ENCODE assay signal across 13 mouse cellular contexts in genomic region chr14:30674947-30675346, GRCm38 (mm10). TPM values are rescaled to one million over a fixed set of nuclear protein-coding genes. Genes with fewer than 3 reads are reported as not detected.
DNase-seq lines count a peak whose midpoint lies in the region; ATAC-seq and TF ChIP-seq lines count a peak whose summit lies in the region.
"Had no signal": no experiment of that assay in that cellular context is flagged by ENCODE, and none has a peak within 500 bp of the region (broad histone marks: within the 10 kb centered on the region; RNA-seq: fewer than 3 reads in every experiment).

No protein-coding gene starts in this region.

- H3K9me3 ChIP-seq in kidney, embryonic 16.5 days (ENCODE audit: low read length): no peaks in the 10 kb centered on the region
- H3K9me3 ChIP-seq in hindbrain, embryonic 12.5 days (replicated peaks): no peaks in the 10 kb centered on the region
- H3K9me3 ChIP-seq: forebrain, embryonic 10.5 days had no signal

- no peak overlapping the region for H3K4me2 ChIP-seq in kidney, embryonic 16.5 days (replicated peaks; ENCODE audit: low read depth, low read length)
- no peak overlapping the region for H3K4me2 ChIP-seq in hindbrain, embryonic 12.5 days (replicated peaks)

- WGBS in kidney, embryonic 16.5 days: 78% methylated on average over 6 of the region's 6 CpGs
- 79% methylated on average over 6 of the region's 6 CpGs for WGBS in hindbrain, embryonic 12.5 days

- no peak overlapping the region for H3K9ac ChIP-seq in kidney, embryonic 16.5 days (replicated peaks; ENCODE audit: low read length)
- no peak overlapping the region for H3K9ac ChIP-seq in hindbrain, embryonic 12.5 days

- H3K4me3 ChIP-seq in gastrocnemius, adult 2 months: no peak overlapping the region
- H3K4me3 ChIP-seq in kidney, embryonic 16.5 days (ENCODE audit: low read length): no peak overlapping the region
- no peak overlapping the region for H3K4me3 ChIP-seq in hindbrain, embryonic 12.5 days
- H3K4me3 ChIP-seq: forebrain, embryonic 10.5 days had no signal

- H3K36me3 ChIP-seq in kidney, embryonic 16.5 days (ENCODE audit: insufficient read depth, low read length): peaks cover 35% of the 10 kb centered on the region
- H3K36me3 ChIP-seq in hindbrain, embryonic 12.5 days: peaks cover 52% of the 10 kb centered on the region

- H3K4me1 ChIP-seq in kidney, embryonic 16.5 days (ENCODE audit: insufficient read depth, low read length): no peaks in the 10 kb centered on the region
- H3K4me1 ChIP-seq in hindbrain, embryonic 12.5 days: no peaks in the 10 kb centered on the region
- H3K4me1 ChIP-seq: forebrain, embryonic 10.5 days had no signal

- DNase-seq in gastrocnemius, adult 2 months: peak; percentile 10
- no peak for DNase-seq in gastrocnemius, postnatal 14 days
- peak; percentile 57 for DNase-seq in lung, postnatal 14 days
- DNase-seq in thymus, postnatal 25 days: peak; percentile 60
- DNase-seq in gastrocnemius, adult 18-20 months (ENCODE audit: low spot score): no peak
- DNase-seq: kidney, postnatal 36 days; right cerebral cortex, adult 18-20 months had no signal

- ATAC-seq in inflammation-experienced regulatory T-cells, adult 6 months: peak; percentile 83
- no peak for ATAC-seq in kidney, embryonic 16.5 days (ENCODE audit: low FRiP score, low TSS enrichment)
- no peak for ATAC-seq in hindbrain, embryonic 12.5 days (ENCODE audit: low FRiP score)
- ATAC-seq: hindbrain, embryonic 16.5 days had no signal

- intact Hi-C loops in gastrocnemius, adult 2 months (cut with DNase I): no loop called here
- intact Hi-C loops in gastrocnemius, postnatal 14 days (cut with DNase I; ENCODE audit: low total_unique reads): no loop called here

- no peaks in the 10 kb centered on the region for H3K27me3 ChIP-seq in kidney, embryonic 16.5 days (ENCODE audit: insufficient read depth, low read length)
- H3K27me3 ChIP-seq in hindbrain, embryonic 12.5 days: no peaks in the 10 kb centered on the region

- TF ChIP-seq CTCF in gastrocnemius, adult 2 months (IDR thresholded peaks at IDR 0.05): no peak

- no peak overlapping the region for H3K27ac ChIP-seq in gastrocnemius, adult 2 months
- no peak overlapping the region for H3K27ac ChIP-seq in kidney, embryonic 16.5 days (ENCODE audit: low read length)
- no peak overlapping the region for H3K27ac ChIP-seq in hindbrain, embryonic 12.5 days
- H3K27ac ChIP-seq: forebrain, embryonic 10.5 days; macrophage had no signal

RNA-seq across cellular contexts. Expression of gene Rft1, which starts 20.8 kb away (rescaled TPM):
- total RNA-seq in gastrocnemius, adult 2 months (2021): 1 to 10 TPM; 4.9 to 5.5 TPM
- total RNA-seq in gastrocnemius, postnatal 14 days (2021): 1 to 10 TPM; 5.5 to 6.7 TPM
- 10 to 100 TPM; 10.9 to 17.1 (median 15.5) TPM for polyA plus RNA-seq in inflammation-experienced regulatory T-cells, adult 6 months (2017; shearing (Covaris generic))
- 19.6 and 20.3 TPM in 2 replicates for polyA plus RNA-seq in kidney, embryonic 16.5 days (2015; fragmentation: Nextera tagmentation; extraction: Ambion mirVana)
- polyA plus RNA-seq in hindbrain, embryonic 12.5 days (2016; fragmentation: Nextera tagmentation; extraction: Ambion mirVana): 13.1 and 13.7 TPM in 2 replicates
- total RNA-seq in gastrocnemius, adult 18-20 months (2021): 1 to 10 TPM; 4.7 to 5.1 TPM

RNA-seq across cellular contexts. Expression of gene Sfmbt1, which starts 39.7 kb away (rescaled TPM):
- 10 to 100 TPM; 11.0 to 11.4 TPM for total RNA-seq in gastrocnemius, adult 2 months (2021)
- total RNA-seq in gastrocnemius, postnatal 14 days (2021): 1 to 10 TPM; 7.4 to 7.9 TPM
- polyA plus RNA-seq in inflammation-experienced regulatory T-cells, adult 6 months (2017; shearing (Covaris generic)): 1 to 10 TPM; 7.1 to 9.9 (median 9.4) TPM
- 13.6 and 14.5 TPM in 2 replicates for polyA plus RNA-seq in kidney, embryonic 16.5 days (2015; fragmentation: Nextera tagmentation; extraction: Ambion mirVana)
- polyA plus RNA-seq in hindbrain, embryonic 12.5 days (2016; fragmentation: Nextera tagmentation; extraction: Ambion mirVana): 17.9 and 18.1 TPM in 2 replicates
- 10 to 100 TPM; 11.4 to 14.1 TPM for total RNA-seq in gastrocnemius, adult 18-20 months (2021)

RNA-seq across cellular contexts. Expression of gene Prkcd, which starts 48.9 kb away (rescaled TPM):
- total RNA-seq in gastrocnemius, adult 2 months (2021): 10 to 100 TPM in 1 of 2 experiments, 1 to 10 TPM in 1; 5.6 to 14.8 TPM
- 1 to 10 TPM; 7.8 to 9.1 TPM for total RNA-seq in gastrocnemius, postnatal 14 days (2021)
- polyA plus RNA-seq in inflammation-experienced regulatory T-cells, adult 6 months (2017; shearing (Covaris generic)): 10 to 100 TPM; 23.4 to 30.9 (median 28.3) TPM
- polyA plus RNA-seq in kidney, embryonic 16.5 days (2015; fragmentation: Nextera tagmentation; extraction: Ambion mirVana): 48.9 and 52.4 TPM in 2 replicates
- 42.3 and 44.2 TPM in 2 replicates for polyA plus RNA-seq in hindbrain, embryonic 12.5 days (2016; fragmentation: Nextera tagmentation; extraction: Ambion mirVana)
- total RNA-seq in gastrocnemius, adult 18-20 months (2021): 10 to 100 TPM in 1 of 2 experiments, 1 to 10 TPM in 1; 7.8 to 10.4 TPM

Comparison
In these comparisons a context has a peak if more than half of its experiments do, and no peak if none do; other contexts are left out.
1. DNase-seq: peak in gastrocnemius, adult 2 months (single experiment), lung, postnatal 14 days (single experiment) and thymus, postnatal 25 days (single experiment); none in gastrocnemius, postnatal 14 days (single experiment) and gastrocnemius, adult 18-20 months (single experiment).